Mouse (Mus musculus) liver, embryonic 16.5 days (tissue): ENCODE data around the gene Bach2. TPM values are rescaled to one million over a fixed set of nuclear protein-coding genes. Genes with fewer than 3 reads are reported as not detected.

ENCODE experiments used
- ATAC-seq: fragments of 200-750 bp; cut with Nextera tagmentation; 2 replicates; pipeline ENCODE4 v1.8.0; 2017; ENCODE audit warnings: low read depth, mild to moderate bottlenecking, moderate number of reproducible peaks, moderate library complexity
- H3K27ac ChIP-seq: fragments of 300-500 bp; sonication (generic); 2 replicates; pipeline ENCODE4 v1.5.1; 2014; ENCODE audit warnings: mild to moderate bottlenecking, low read length
- H3K27me3 ChIP-seq: fragments of 300-500 bp; sonication (generic); 2 replicates; pipeline ENCODE4 v1.6.1; 2014; ENCODE audit warnings: low read depth, low read length, mixed read lengths; ENCODE audit not compliant: control insufficient read depth, insufficient read depth
- H3K36me3 ChIP-seq: fragments of 300-500 bp; sonication (generic); 2 replicates; pipeline ENCODE4 v1.6.1; 2014; ENCODE audit warnings: mild to moderate bottlenecking; ENCODE audit not compliant: control insufficient read depth, insufficient read depth
- H3K4me1 ChIP-seq: fragments of 300-500 bp; sonication (generic); 2 replicates; pipeline ENCODE4 v1.6.1; 2014; ENCODE audit warnings: low read depth, low read length, mixed read lengths; ENCODE audit not compliant: control insufficient read depth
- H3K4me2 ChIP-seq: fragments of 300-500 bp; sonication (generic); 2 replicates; pipeline ENCODE4 v1.6.1; 2014; ENCODE audit warnings: low read depth, low read length, mixed read lengths
- H3K4me3 ChIP-seq: fragments of 300-500 bp; sonication (generic); 2 replicates; pipeline ENCODE4 v1.5.1; 2014; ENCODE audit warnings: low read depth, mild to moderate bottlenecking, low read length
- H3K9ac ChIP-seq: fragments of 300-500 bp; sonication (generic); 2 replicates; pipeline ENCODE4 v1.6.1; 2014; ENCODE audit warnings: low read depth, low read length
- H3K9me3 ChIP-seq: fragments of 300-500 bp; sonication (generic); replicated peaks from 2 replicates; pipeline ENCODE4 v1.6.1; 2016; ENCODE audit warnings: low read length; ENCODE audit not compliant: control insufficient read depth
- whole genome bisulfite sequencing: fragments of 180-500 bp; shearing (Covaris S2); extraction: QIAGEN DNeasy Blood & Tissue Kit; methylation state at CpG from one replicate; pipeline ENCODE4 v1.1.7; 2014; ENCODE audit not compliant: insufficient replicate concordance; 5-methylcytosine and 5-hydroxymethylcytosine counted together
- polyA plus RNA-seq: library from polyadenylated mRNA; unstranded; fragments of >200 nt; fragmentation: Nextera tagmentation; extraction: Ambion mirVana; gene quantifications from 2 replicates; pipeline ENCODE4 v1.2.1, GENCODE M21; 2015

Bach2 gene
- polyA plus RNA-seq, 1 experiment from 2014 or later = 1.5 TPM

DNA sequence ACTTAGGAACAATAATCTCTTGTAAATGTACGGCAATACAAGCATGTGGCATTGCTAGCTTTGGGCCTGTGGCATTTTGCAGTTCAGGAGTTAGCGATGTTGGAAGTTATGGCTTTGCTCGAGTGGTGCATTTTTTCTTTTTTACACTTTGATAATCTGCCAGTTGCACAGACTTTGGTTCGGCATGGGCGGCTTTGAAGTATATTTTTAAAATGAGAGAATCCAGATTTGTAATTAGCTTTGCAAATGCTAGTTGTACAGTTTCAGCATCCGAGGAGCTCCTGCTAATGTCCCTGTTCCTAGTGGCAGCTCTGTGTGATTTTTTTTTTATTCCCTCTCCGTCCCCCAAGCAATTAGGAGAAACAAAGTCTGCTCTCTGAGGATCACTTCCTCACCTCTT lies 176.4 kb downstream of the Bach2 start:
- ATAC-seq = no peak
- WGBS = 66% methylated on average over 7 of the region's 7 CpGs
- Histone ChIP-seq H3K9me3 (no peaks in the 10 kb centered on the region), H3K27ac (no peak overlapping the region), H3K36me3 (no peaks in the 10 kb centered on the region), H3K27me3 (no peaks in the 10 kb centered on the region), H3K4me3 (no peak overlapping the region), H3K4me2 (no peak overlapping the region), H3K4me1 (no peaks in the 10 kb centered on the region), H3K9ac (no peak overlapping the region)

DNA sequence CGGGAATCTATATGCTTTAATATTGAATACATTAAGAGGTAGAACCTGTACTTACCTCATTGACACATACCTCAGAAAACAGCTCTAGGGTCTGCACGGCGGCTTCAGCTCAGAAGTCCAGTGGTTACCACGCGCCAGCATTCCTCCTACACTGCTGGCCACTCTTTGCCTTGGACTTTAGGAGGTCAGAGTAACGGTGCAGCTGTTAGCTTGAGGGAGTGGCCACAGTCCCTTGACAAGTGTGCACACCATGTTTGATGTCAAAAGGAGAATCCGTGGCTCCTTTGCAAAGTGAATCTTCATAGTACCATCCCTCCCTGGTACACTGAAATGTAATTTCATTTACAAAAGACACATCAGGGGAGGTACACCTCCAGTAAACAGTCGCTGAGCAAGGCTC lies 179.3 kb downstream of the Bach2 start:
- WGBS = 76% methylated on average over 8 of the region's 8 CpGs
- Histone ChIP-seq H3K27ac (no peak overlapping the region), H3K4me1 (no peaks in the 10 kb centered on the region), H3K36me3 (no peaks in the 10 kb centered on the region), H3K4me2 (no peak overlapping the region), H3K4me3 (no peak overlapping the region), H3K9me3 (no peaks in the 10 kb centered on the region), H3K27me3 (no peaks in the 10 kb centered on the region), H3K9ac (no peak overlapping the region)
- ATAC-seq = no peak

GRCm38 (mm10) chr4:32421570-32421969 lies 183.0 kb downstream of the Bach2 start:
- Histone ChIP-seq H3K9ac (no peak overlapping the region), H3K4me3 (no peak overlapping the region), H3K4me1 (no peaks in the 10 kb centered on the region), H3K27me3 (no peaks in the 10 kb centered on the region), H3K9me3 (no peaks in the 10 kb centered on the region), H3K36me3 (no peaks in the 10 kb centered on the region), H3K4me2 (no peak overlapping the region), H3K27ac (no peak overlapping the region)
- 70% methylated on average over 8 of the region's 8 CpGs for WGBS
- ATAC-seq = no peak

DNA sequence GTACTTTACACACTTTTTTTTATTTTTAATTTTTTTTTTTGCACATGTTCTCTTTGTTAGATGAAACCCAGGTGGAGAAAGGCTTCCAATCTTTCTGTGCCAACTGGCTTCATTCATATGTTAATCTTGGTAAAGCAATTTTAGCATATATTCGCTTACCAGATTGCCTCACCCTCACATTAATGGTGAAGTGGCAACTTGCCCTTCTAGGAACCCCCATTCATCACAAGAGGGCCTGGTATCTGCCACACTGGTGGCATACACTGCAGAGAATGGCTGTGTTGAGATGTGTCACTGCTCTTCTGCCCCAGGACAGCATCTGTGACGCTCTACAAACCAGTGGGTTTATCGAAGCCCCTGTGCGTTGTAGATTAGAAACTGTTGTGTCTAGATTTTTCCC lies 183.8 kb downstream of the Bach2 start:
- H3K4me3 ChIP-seq = no peak overlapping the region
- H3K36me3 ChIP-seq = no peaks in the 10 kb centered on the region
- no peaks in the 10 kb centered on the region for H3K4me1 ChIP-seq
- no peak overlapping the region for H3K4me2 ChIP-seq
- no peaks in the 10 kb centered on the region for H3K27me3 ChIP-seq
- no peak overlapping the region for H3K27ac ChIP-seq
- 66% methylated on average over 4 of the region's 4 CpGs for WGBS
- no peak overlapping the region for H3K9ac ChIP-seq
- no peaks in the 10 kb centered on the region for H3K9me3 ChIP-seq
- ATAC-seq = no peak

DNA sequence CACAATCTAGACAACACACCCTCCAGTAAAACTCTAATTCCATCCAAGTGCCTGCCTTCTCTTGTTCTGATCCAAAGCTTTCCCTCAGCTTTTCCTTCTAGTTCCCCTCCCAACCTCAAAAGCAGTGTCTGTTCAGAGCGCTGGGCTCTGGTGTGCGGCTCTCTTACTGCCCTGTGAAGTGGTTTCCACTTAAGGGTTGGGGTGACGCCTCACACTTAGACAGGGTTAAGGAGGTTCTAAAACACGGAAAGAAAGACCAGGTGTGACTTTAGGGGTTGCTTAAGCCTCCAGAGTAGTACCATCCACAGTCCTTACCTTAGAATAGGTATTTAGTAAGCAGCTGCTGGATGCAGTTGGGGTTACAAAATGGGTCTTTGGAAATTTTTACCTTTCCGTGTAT lies 185.1 kb downstream of the Bach2 start:
- no peak overlapping the region for H3K4me2 ChIP-seq
- no peaks in the 10 kb centered on the region for H3K9me3 ChIP-seq
- no peaks in the 10 kb centered on the region for H3K36me3 ChIP-seq
- 64% methylated on average over 5 of the region's 5 CpGs for WGBS
- no peak overlapping the region for H3K9ac ChIP-seq
- no peaks in the 10 kb centered on the region for H3K27me3 ChIP-seq
- no peaks in the 10 kb centered on the region for H3K4me1 ChIP-seq
- no peak for ATAC-seq
- no peak overlapping the region for H3K27ac ChIP-seq
- H3K4me3 ChIP-seq = no peak overlapping the region

DNA sequence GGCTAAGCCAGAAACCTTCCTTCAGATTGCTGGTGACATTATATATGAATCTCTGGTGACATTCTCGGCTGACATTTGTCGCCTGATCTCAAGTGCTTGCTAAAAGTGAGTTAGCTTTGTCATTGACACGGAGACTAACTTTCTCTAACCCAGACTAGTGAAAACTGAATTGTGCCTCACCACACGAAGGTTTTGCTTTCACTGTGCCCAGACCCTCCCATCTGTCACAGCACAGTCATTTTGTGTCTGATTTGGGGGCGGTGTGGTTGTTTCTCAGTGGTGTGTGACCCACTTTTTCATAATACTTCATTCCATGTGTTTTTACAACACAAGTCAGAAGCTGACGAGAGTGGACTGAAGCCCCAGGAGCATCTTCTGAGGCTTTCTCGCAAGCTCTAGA lies 185.8 kb downstream of the Bach2 start:
- 66% methylated on average over 7 of the region's 7 CpGs for WGBS
- no peaks in the 10 kb centered on the region for H3K4me1 ChIP-seq
- H3K27me3 ChIP-seq = no peaks in the 10 kb centered on the region

GRCm38 (mm10) chr4:32425060-32425459 lies 186.5 kb downstream of the Bach2 start:
- no peak for ATAC-seq
- 64% methylated on average over 7 of the region's 7 CpGs for WGBS
- H3K27ac ChIP-seq = no peak overlapping the region
- H3K4me2 ChIP-seq = no peak overlapping the region
- H3K9me3 ChIP-seq = no peaks in the 10 kb centered on the region
- no peaks in the 10 kb centered on the region for H3K36me3 ChIP-seq
- no peak overlapping the region for H3K9ac ChIP-seq
- H3K4me3 ChIP-seq = no peak overlapping the region
- no peaks in the 10 kb centered on the region for H3K27me3 ChIP-seq
- no peaks in the 10 kb centered on the region for H3K4me1 ChIP-seq

More for the DNA sequence above, 185.8 kb downstream of the Bach2 start:
- no peaks in the 10 kb centered on the region for H3K9me3 ChIP-seq
- no peak for ATAC-seq
- H3K4me3 ChIP-seq = no peak overlapping the region
- H3K36me3 ChIP-seq = no peaks in the 10 kb centered on the region
- H3K27ac ChIP-seq = no peak overlapping the region
- no peak overlapping the region for H3K4me2 ChIP-seq
- H3K9ac ChIP-seq = no peak overlapping the region

DNA sequence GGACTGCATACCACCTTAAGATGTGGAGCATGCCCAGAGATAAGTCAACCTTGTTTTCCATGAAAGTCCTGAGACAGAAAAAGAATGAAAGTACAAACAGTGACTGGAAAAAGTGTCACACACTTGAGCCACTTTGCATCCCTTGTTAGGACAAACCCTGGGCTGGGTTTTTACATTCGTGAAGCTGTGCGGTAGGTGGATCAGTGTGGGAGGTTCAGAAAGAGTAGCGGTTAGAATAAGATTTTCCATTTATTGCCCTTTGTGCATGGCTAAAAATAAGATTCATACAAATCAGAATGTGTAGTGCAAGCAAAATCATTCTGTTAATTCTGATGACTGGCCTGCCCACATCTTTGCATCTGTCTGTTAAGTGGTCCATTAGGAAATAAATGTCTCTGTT lies 187.0 kb downstream of the Bach2 start:
- no peak for ATAC-seq
- 78% methylated on average over 3 of the region's 3 CpGs for WGBS
- no peak overlapping the region for H3K9ac ChIP-seq
- H3K27me3 ChIP-seq = no peaks in the 10 kb centered on the region
- H3K4me3 ChIP-seq = no peak overlapping the region
- no peak overlapping the region for H3K27ac ChIP-seq
- H3K4me1 ChIP-seq = no peaks in the 10 kb centered on the region
- H3K4me2 ChIP-seq = no peak overlapping the region
- no peaks in the 10 kb centered on the region for H3K9me3 ChIP-seq
- H3K36me3 ChIP-seq = no peaks in the 10 kb centered on the region

DNA sequence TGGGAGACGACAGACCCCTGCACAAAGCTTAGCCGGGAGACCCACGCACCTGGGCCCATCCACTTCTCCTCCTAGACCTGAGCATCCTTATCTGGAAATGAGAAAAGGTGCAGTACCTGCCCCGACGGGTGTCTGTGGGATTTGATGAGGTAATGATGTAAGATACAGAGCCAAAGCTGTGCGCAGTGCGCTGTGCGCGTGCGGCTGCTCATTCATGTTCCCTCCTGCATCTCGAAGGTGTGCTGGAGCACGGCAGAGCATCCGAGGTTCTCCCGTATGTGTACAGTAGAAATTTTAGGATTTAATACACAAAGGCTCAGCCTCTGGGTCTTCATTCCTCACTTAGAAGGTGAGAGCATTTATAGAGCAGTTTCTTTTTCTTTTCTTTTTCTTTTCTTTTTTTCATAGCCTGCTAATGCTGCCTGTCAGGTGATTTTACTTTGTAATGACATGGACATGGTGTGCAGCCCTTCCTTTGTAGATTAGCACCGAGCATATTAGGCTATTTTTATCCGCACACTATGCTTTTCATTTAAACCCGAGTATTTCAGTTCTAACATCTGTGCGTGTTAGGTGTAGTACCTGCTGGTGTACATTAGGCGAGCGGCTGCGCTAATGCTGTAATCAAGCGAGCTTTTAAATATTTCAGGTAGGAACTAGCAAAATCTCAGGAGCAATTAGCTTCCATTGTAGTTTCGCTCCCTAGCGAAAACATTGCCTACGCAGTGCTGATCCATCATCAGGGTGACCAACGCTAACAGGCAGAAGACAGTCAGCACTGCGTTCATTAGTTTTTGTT lies 188.4 kb downstream of the Bach2 start:
- Histone ChIP-seq H3K9me3 (no peaks in the 10 kb centered on the region), H3K4me2 (no peak overlapping the region), H3K27ac (no peak overlapping the region), H3K4me3 (no peak overlapping the region), H3K9ac (no peak overlapping the region), H3K4me1 (no peaks in the 10 kb centered on the region), H3K27me3 (no peaks in the 10 kb centered on the region), H3K36me3 (no peaks in the 10 kb centered on the region)
- no peak for ATAC-seq
- 79% methylated on average over 27 of the region's 27 CpGs for WGBS
